Mouse (Mus musculus): ENCODE results near the gene Trpm6.

DNA sequence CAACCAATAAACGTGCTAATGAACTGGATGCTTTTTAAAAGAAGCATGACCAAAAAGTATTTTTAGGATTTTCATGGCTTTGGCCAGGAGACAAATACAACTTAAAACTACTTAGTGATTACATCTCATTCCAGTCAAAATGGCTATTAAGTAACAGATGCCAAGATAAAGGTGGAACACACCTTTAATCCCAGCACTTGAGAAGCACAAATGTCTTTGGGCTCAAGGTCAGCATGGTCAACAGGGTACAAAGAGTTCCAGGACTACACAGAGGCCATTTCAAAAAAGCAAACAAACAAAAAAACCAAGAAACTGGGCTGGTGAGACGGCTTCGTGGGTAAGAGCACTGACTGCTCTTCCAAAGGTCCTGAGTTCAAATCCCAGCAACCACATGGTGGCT is 29.4 kb upstream of the Trpm6 start:
- no peak for TF ChIP-seq MAX (IDR thresholded peaks at IDR 0.05)
- TF ChIP-seq CTCF (IDR thresholded peaks at IDR 0.05; ENCODE audit: control insufficient read depth, insufficient read depth, insufficient read length) = no peak
- no peak for TF ChIP-seq CEBPB (IDR thresholded peaks at IDR 0.05; ENCODE audit: low read depth)
- no peak for TF ChIP-seq USF1 (IDR thresholded peaks at IDR 0.05; ENCODE audit: low read depth)
- no peak for TF ChIP-seq MYOG (IDR thresholded peaks at IDR 0.05; ENCODE audit: control insufficient read depth, extremely low read depth, insufficient read length)

Measured in C2C12 (cell line).